Mouse (Mus musculus) myocyte (in vitro differentiated cells): ENCODE measurements around the gene Rhbdf1.

Experiments
- MYOD1 ChIP-seq, 3 experiments: IDR thresholded peaks; one replicate each; pipeline ENCODE4 v1.6.1; 2011; ENCODE audit warnings: control low read depth in 2 of 3, low read depth in 2 of 3, mild to moderate bottlenecking in 2 of 3, moderate library complexity in 1 of 3; ENCODE audit not compliant: insufficient read length in 2 of 3, control insufficient read depth in 1 of 3
- POLR2A ChIP-seq: IDR thresholded peaks from one replicate; pipeline ENCODE4 v1.6.1; 2011; ENCODE audit warnings: low read depth, mild to moderate bottlenecking, control low read depth, moderate library complexity; ENCODE audit not compliant: insufficient read length
- POLR2AphosphoS2 ChIP-seq: IDR thresholded peaks from one replicate; pipeline ENCODE4 v1.6.1; 2011; ENCODE audit warnings: low read depth, control low read depth; ENCODE audit not compliant: insufficient read length

GRCm38 (mm10) chr11:32197766-32198165, 24.3 kb downstream of the Rhbdf1 start:
- TF ChIP-seq POLR2A: no peak
- no peak for TF ChIP-seq MYOD1 (IDR thresholded peaks at IDR 0.05; ENCODE audit: control insufficient read depth in 1 of 3, insufficient read length in 2 of 3, low read depth in 2 of 3)
- TF ChIP-seq POLR2AphosphoS2: no peak
